Mouse (Mus musculus) megakaryocyte progenitor cell, adult 5-6 weeks (primary cell): ENCODE results near the gene Cfap299. TPM values are rescaled to one million over a fixed set of nuclear protein-coding genes. Genes with fewer than 3 reads are reported as not detected.

Experiments
- ATAC-seq: replicated peaks from 2 replicates; pipeline ENCODE4 v1.8.0; 2016; ENCODE audit warnings: mild to moderate bottlenecking, moderate TSS enrichment, inconsistent platforms; ENCODE audit not compliant: poor library complexity
- total RNA-seq, 2 experiments: library from RNA; stranded (forward) in 1 of 2; stranded (reverse) in 1 of 2; fragments of 157-497, 149-512 nt in 1 of 2; fragments of 200-1000 nt in 1 of 2; gene quantifications; 2 replicates each; pipeline versions ENCODE4 v1.2.3 to v1.2.4; 2015 to 2017

Gene Cfap299
- total RNA-seq, 2 experiments from 2014 or later: not detected

- no peak for ATAC-seq
Observed at GRCm38 (mm10) chr5:98806492-98806891, 477.4 kb downstream of the Cfap299 start.

DNA sequence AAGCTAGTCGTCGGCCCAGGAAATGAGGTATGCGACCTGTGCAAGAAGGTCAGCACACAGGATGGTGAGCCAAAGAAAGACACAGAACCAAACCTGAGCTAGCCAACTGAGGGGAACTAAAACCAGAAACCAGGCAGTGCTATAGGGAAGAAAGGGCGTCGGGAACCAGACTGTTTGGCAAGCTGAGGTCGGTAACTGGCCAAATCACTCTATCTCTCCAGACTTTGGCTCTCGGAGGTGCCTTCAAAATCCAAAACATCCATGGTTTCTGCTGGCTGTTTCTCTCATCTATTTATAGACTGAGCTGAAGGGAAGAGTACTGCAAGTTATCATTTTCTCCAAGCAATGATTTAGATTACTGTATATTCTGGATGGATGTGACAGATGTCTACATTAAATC lies 477.9 kb downstream of the Cfap299 start:
- no peak for ATAC-seq

DNA sequence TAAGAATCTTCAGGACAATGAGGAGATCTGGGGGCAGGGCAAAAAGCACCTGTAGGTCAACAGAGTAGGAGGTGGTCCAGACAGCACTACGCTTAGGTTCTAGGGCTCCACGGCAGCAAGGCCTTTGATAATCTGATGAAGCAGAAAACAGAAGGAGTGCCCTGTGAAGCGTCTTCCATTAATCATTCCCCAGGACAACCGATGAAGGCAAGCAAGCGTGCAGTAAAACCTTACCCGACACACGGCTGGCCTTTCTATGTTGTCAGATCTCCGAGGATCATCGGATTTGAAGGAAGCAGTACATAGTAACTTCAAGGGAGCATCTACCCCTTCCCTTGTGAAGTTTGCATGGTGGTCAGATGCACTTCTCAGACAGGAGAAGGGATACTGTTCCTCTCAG lies 478.8 kb downstream of the Cfap299 start:
- ATAC-seq: no peak

DNA sequence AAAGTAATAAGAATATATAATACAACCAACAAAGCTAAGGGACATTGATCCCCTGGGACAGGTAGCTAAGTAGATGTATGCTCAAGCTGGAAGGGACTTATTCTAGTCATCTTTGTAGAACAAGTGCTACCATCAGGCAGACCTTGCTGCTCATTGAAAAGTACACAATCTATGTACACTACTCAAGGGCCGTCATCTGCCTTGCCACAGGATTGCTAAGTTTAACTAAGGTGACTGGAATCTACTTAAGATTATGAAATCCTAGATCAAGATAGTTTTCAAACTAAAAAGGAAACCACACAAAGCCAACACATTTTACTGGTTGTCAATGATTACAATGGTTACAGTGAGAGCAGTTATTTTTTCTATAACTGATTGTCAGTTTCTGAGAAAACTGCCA lies 483.3 kb downstream of the Cfap299 start:
- ATAC-seq: no peak

DNA sequence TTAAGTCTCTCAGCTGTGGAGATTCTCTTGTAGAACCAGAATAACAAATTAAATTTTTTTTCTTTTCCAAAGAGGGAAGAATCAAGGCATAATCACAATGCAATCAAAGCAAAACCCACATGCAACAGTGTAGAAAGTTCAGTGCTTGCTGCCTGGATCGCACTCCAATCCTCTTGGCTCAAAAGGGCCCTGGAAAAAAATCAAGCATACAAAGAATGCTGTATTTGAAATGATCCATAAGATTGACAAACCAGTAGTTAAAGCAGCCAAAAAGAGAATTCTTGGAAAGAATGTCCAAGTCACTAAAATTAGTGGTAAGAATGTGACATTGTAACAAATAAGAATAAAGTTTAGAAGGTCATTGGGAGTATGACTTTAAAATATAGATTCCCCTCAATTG lies 486.2 kb downstream of the Cfap299 start:
- ATAC-seq: no peak

DNA sequence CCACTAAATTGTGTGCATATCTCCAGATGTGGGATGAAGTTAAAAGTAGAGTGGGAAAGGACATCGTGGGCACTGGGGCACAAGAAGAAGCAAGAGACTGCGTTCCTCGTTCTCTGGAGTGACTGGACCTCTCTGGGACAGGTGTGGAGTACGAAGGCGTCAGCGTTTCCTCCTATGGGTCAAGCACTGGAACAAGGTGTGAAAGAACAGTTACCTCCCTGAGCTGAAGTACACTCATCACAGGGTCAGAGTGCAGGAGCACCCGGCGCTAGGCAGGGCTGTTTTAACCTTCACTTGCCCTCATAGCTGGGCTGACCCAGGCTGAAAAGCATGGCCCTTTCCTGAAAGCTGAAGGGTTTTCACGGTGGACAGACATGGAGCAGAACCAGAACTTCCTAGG lies 504.7 kb downstream of the Cfap299 start:
- ATAC-seq: no peak

- no peak for ATAC-seq
Observed at GRCm38 (mm10) chr5:98834300-98834699, 505.2 kb downstream of the Cfap299 start.

DNA sequence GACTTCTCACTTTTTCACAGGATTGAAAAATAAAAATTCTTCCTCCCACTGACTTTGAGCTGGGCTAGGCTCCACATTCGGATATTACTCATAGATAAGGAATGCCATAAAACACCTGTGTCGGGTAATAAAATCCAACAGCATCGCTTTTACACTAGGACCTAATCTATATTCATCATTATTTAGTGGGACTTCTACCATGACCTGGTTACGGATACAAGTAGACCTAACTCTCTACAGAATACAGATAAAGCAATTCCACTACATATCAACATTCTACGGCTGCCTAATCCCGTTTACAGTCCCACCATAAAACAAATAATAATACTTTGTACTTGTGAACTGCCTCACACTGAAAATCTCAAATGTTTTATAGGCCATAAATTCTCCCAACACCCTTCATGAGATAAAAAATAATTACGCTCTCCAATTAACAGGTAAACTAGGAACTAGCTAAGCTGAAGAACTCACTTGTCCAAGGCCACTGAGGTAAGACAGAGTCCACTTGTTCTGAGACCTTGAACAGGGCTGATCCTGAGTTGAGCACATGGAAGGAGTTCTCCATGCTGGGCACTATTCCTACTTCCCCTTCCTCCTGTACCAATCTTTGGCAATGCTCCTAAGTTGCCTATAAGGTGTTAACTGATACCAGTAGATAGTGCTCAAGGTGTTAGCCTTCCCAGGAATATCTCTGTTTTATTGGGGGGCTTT lies 513.7 kb downstream of the Cfap299 start:
- ATAC-seq: no peak

GRCm38 (mm10) chr5:98844664-98845063 lies 515.6 kb downstream of the Cfap299 start:
- no peak for ATAC-seq

Other genes starting within 250 kb of the Cfap299 start
- gene Prdm8, start 162.1 kb upstream of the Cfap299 start, total RNA-seq (2015): not detected in 2 replicates
- gene Prdm8, start 162.1 kb upstream of the Cfap299 start, total RNA-seq (2017): not detected in 2 replicates
- not detected in 2 replicates for gene Fgf5, start 75.1 kb upstream of the Cfap299 start, total RNA-seq (2015)
- not detected in 2 replicates for gene Fgf5, start 75.1 kb upstream of the Cfap299 start, total RNA-seq (2017)
- gene Gm11111, start 223.4 kb downstream of the Cfap299 start, total RNA-seq (2015): not detected in 2 replicates
- not detected in 2 replicates for gene Gm11111, start 223.4 kb downstream of the Cfap299 start, total RNA-seq (2017)